ENCODE assay signal across 8 mouse cellular contexts in the genomic region with DNA sequence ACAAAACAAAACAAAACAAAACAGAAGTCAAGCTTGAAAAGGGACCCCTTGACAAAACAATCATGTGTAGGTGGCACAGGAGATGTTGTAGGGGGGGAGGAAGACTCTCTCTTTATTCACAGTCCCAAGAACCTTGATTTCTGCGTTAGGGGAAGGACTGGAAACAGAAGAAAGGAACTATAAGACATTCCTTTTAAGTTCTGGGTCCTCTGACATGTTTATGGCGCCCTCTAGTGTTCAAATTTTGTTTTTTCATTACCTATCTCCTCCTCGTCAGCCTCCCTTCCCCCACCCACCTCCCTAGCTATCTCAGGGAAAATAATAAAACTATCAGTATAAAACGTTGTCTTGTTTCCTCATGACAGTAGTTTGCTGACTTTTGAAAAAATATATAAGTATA. TPM values are rescaled to one million over a fixed set of nuclear protein-coding genes. Genes with fewer than 3 reads are reported as not detected.
A peak's percentile ranks its signal among the peaks of the same experiment; 100 is the strongest.
DNase-seq lines count a peak whose midpoint lies in the region; ATAC-seq lines count a peak whose summit lies in the region.

No protein-coding gene starts in this region.

- H3K9ac ChIP-seq in forebrain, embryonic 13.5 days, result no peak overlapping the region
- H3K9ac ChIP-seq in forebrain, embryonic 11.5 days (ENCODE audit: low read length), result no peak overlapping the region
- H3K9ac ChIP-seq in kidney, embryonic 14.5 days (ENCODE audit: low read depth, low read length), result no peak overlapping the region

- no peaks in the 10 kb centered on the region for H3K9me3 ChIP-seq in forebrain, embryonic 13.5 days (replicated peaks)
- H3K9me3 ChIP-seq in forebrain, embryonic 11.5 days (ENCODE audit: control insufficient read depth, low read length), result no peaks in the 10 kb centered on the region
- no peaks in the 10 kb centered on the region for H3K9me3 ChIP-seq in kidney, embryonic 14.5 days (ENCODE audit: control insufficient read depth, low read length)

- no peaks in the 10 kb centered on the region for H3K4me1 ChIP-seq in forebrain, embryonic 13.5 days
- H3K4me1 ChIP-seq in forebrain, embryonic 11.5 days (replicated peaks; ENCODE audit: control insufficient read depth, insufficient read depth, low read length), result no peaks in the 10 kb centered on the region
- no peaks in the 10 kb centered on the region for H3K4me1 ChIP-seq in kidney, embryonic 14.5 days (ENCODE audit: control insufficient read depth, insufficient read depth, low read length)

- no peak overlapping the region for H3K27ac ChIP-seq in forebrain, embryonic 13.5 days
- H3K27ac ChIP-seq in forebrain, embryonic 11.5 days (ENCODE audit: low read depth, low read length), result no peak overlapping the region
- no peak overlapping the region for H3K27ac ChIP-seq in kidney, embryonic 14.5 days (ENCODE audit: low read depth, low read length)

- WGBS in forebrain, embryonic 13.5 days, result 2% methylated on average over 4 of the region's 4 CpGs
- WGBS in forebrain, embryonic 11.5 days, result 3% methylated on average over 4 of the region's 4 CpGs
- 2% methylated on average over 4 of the region's 4 CpGs for WGBS in kidney, embryonic 14.5 days

- ATAC-seq in forebrain, embryonic 13.5 days, result peak; percentile 51; the same call in 1 of the 2 replicates
- ATAC-seq in forebrain, embryonic 11.5 days (replicated peaks; ENCODE audit: low FRiP score), result no peak
- ATAC-seq in kidney, embryonic 14.5 days (ENCODE audit: low FRiP score, low TSS enrichment), result peak; percentile 68; the same call in 1 of the 2 replicates

- no peaks in the 10 kb centered on the region for H3K27me3 ChIP-seq in forebrain, embryonic 13.5 days
- no peaks in the 10 kb centered on the region for H3K27me3 ChIP-seq in forebrain, embryonic 11.5 days (ENCODE audit: control insufficient read depth, insufficient read depth, low read length)
- no peaks in the 10 kb centered on the region for H3K27me3 ChIP-seq in kidney, embryonic 14.5 days (ENCODE audit: control insufficient read depth, insufficient read depth, low read length)

- DNase-seq in forebrain, embryonic 11.5 days (ENCODE audit: low spot score), result no peak
- peak; percentile 39 for DNase-seq in ovary, postnatal 14 days (ENCODE audit: low spot score)
- no peak for DNase-seq in ovary, postnatal 10 days (ENCODE audit: low spot score)
- DNase-seq in embryo, embryonic 10.5 days (ENCODE audit: low spot score), result peak; percentile 90
- peak; percentile 92 for DNase-seq in naive thymus-derived CD4-positive, alpha-beta T cell, adult 2 months (ENCODE audit: low read depth)
- DNase-seq in testis, postnatal 10 days (ENCODE audit: low spot score), result no peak

- H3K4me3 ChIP-seq in forebrain, embryonic 13.5 days, result no peak overlapping the region
- no peak overlapping the region for H3K4me3 ChIP-seq in forebrain, embryonic 11.5 days (ENCODE audit: low read depth, low read length)
- no peak overlapping the region for H3K4me3 ChIP-seq in kidney, embryonic 14.5 days (ENCODE audit: low read length)

- H3K4me2 ChIP-seq in forebrain, embryonic 13.5 days, result no peak overlapping the region
- no peak overlapping the region for H3K4me2 ChIP-seq in forebrain, embryonic 11.5 days (ENCODE audit: low read depth, low read length, severe bottlenecking)
- no peak overlapping the region for H3K4me2 ChIP-seq in kidney, embryonic 14.5 days (replicated peaks; ENCODE audit: low read depth, low read length)

- no peaks in the 10 kb centered on the region for H3K36me3 ChIP-seq in forebrain, embryonic 13.5 days (ENCODE audit: poor library complexity, severe bottlenecking)
- no peaks in the 10 kb centered on the region for H3K36me3 ChIP-seq in forebrain, embryonic 11.5 days (ENCODE audit: control insufficient read depth, insufficient read depth, low read length)
- no peaks in the 10 kb centered on the region for H3K36me3 ChIP-seq in kidney, embryonic 14.5 days (ENCODE audit: control insufficient read depth, insufficient read depth, low read length)

RNA-seq across cellular contexts. Expression of a gene that starts 42.1 kb away (rescaled TPM):
- not detected in 2 replicates for polyA plus RNA-seq in forebrain, embryonic 13.5 days (2015; fragmentation: Nextera tagmentation; extraction: Ambion mirVana)
- not detected in 2 replicates for polyA plus RNA-seq in forebrain, embryonic 11.5 days (2014; fragmentation: Nextera tagmentation; extraction: Ambion mirVana)
- polyA plus RNA-seq in kidney, embryonic 14.5 days (2014; fragmentation: Nextera tagmentation; extraction: Ambion mirVana), result 0.19 TPM in 1 of 2 replicates, not detected in the other

Comparison
In these comparisons a context has a peak if more than half of its experiments do, and no peak if none do; other contexts are left out.
1. DNase-seq: peak in ovary, postnatal 14 days (single experiment), embryo, embryonic 10.5 days (single experiment) and naive thymus-derived CD4-positive, alpha-beta T cell, adult 2 months (single experiment); none in forebrain, embryonic 11.5 days (single experiment), ovary, postnatal 10 days (single experiment) and testis, postnatal 10 days (single experiment).